Mouse (Mus musculus) layer of hippocampus, postnatal 25 days (tissue): ENCODE results near the gene Gm7356. TPM values are rescaled to one million over a fixed set of nuclear protein-coding genes. Genes with fewer than 3 reads are reported as not detected.
"Not testable (repeated sequence)": the region's sequence is repeated elsewhere in the genome, so short reads cannot be mapped to it uniquely, and the experiment has no call there.

Experiments used
- DNase-seq, 2 experiments: peaks; one replicate each; pipeline ENCODE4 v3.0.0; 2022; ENCODE audit warnings: mixed read lengths in 2 of 2, low spot score in 1 of 2; ENCODE audit errors: extremely low spot score in 1 of 2
- total RNA-seq, 2 experiments: library from RNA; stranded (reverse); gene quantifications; 2 replicates each; pipeline ENCODE4 v1.2.3; 2021

Gene Gm7356
- not detected for total RNA-seq

DNA sequence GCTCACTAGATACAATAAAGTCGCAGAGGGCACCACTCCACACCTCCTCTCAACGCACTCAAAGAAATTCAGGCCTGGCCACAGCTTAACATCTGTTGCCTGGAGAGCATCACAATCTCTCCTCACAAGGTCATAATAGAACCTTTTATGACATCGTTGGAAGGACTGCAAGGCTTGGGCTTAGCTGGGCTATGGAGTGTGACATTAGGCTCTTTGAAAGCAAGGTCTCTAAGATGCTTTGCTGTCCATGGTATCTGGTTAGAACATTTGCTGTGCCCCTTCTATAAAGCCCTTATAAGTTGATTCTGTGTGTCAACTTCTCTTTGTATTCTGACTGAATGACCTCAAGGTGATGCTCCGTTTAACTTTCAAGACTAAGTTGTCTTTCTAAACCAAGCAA is at the start of gene Gm7356:
Gene Gm7356 (minus strand): TSS at position 101 of the 400 bp plus-strand sequence.
- DNase-seq = not testable (repeated sequence)

DNA sequence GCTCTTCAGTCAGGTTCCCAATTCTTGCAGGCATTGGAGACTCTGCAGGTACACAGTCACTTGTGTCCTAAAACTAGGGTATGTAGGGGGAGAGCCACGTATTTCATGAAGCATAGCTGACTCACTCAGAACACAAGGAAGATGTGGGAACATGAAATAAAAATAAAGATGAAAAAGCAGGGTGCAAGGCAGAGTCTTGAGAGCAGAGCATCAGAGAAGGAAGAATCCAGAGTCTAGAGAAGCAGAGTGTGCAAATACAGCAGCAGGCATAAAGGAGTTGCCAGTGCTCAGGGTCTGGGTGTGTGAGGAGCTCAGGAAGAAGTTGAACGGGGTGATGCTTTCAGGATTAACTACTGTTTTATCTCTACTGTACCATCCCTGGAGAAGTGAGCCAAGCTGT is 38.4 kb upstream of the Gm7356 start:
- not testable (repeated sequence) for DNase-seq

DNA sequence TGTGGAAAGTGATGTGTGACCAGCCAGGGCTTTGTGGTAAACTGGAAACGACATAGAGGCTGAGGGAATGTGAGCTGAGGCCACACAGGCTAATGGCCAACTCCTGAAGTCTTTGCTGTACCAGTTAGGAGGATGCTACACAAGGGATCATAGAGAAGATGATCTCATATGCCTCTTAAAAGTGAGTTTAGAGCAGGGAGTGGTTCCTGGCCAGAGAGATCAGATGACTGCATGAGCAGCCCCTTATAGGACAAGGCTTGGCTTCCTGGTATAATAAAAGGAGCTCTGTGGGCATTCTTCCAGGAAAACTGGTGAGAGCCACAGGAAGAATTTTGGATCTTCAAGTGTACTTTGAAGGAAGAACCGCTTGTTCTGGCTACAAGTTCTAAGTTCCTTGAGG is 33.5 kb upstream of the Gm7356 start:
- not testable (repeated sequence) for DNase-seq

DNA sequence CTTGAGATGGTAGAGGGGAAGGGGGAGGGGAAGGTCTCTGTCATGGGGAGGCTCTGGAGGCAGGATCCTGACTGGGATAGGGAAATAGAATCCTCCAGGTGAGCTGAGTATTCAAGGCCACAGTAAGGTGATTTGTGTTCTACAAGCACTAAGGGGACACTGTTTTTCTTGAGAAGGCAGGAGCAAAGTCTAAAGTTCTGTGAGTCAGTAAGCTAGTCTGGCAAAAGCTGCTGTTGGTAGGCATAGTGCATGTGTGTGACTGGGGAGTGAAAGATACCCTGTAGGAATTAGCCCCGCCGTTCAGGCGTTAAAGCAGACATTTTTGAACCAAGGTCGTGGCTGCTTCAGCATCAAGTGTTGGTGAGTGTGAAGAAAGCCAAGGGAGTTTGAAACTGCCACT is 32.6 kb upstream of the Gm7356 start:
- not testable (repeated sequence) for DNase-seq

DNA sequence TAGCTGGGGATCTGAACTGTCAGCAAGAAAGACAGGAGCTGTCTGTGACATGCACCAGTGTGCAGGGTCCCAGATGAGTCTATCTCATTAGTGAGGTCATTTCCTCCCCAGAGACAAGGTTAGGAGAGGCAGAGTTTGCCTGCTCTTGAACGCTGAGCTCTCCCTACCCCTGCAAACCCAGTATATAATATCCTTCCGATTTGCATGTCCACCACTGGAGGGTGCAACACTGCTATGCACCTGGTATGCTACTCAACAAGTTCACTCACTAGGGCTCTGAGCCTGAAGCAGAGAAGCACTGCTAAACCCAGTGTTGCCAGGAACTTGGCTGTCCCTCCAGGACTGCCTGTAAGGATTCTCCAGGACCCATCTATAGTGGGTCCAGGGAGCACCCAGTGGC is 10.1 kb downstream of the Gm7356 start:
- DNase-seq = not testable (repeated sequence)

DNA sequence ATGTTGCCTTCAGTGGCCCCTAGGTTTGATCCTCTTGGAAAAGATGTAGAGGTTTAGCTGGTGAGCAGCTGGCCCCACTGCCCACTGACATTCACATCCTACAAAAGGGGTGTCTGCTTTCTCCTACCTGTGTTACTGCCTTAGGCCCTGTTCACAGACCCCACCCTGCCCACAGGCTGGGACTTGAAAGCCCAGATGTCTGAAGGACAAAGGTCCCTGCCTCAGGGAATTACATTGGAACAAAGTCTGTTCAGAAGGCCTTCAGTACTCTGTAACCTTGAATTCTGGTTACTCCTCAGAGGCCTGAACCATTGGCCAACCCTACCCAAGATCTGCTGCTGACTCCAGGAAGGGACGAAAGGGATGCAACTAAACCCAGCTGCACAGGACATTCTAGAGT is 15.8 kb downstream of the Gm7356 start:
- no peak for DNase-seq

DNA sequence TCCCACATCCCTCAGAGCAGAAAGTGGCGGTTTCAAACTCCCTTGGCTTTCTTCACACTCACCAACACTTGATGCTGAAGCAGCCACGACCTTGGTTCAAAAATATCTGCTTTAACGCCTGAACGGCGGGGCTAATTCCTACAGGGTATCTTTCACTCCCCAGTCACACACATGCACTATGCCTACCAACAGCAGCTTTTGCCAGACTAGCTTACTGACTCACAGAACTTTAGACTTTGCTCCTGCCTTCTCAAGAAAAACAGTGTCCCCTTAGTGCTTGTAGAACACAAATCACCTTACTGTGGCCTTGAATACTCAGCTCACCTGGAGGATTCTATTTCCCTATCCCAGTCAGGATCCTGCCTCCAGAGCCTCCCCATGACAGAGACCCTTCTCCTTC is 32.7 kb downstream of the Gm7356 start:
- DNase-seq = not testable (repeated sequence)

DNA sequence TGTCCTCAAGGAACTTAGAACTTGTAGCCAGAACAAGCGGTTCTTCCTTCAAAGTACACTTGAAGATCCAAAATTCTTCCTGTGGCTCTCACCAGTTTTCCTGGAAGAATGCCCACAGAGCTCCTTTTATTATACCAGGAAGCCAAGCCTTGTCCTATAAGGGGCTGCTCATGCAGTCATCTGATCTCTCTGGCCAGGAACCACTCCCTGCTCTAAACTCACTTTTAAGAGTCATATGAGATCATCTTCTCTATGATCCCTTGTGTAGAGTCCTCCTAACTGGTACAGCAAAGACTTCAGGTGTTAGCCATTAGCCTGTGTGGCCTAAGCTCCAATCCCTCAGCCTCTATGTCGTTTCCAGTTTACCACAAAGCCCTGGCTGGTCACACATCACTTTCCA is 33.6 kb downstream of the Gm7356 start:
- DNase-seq = not testable (repeated sequence)

DNA sequence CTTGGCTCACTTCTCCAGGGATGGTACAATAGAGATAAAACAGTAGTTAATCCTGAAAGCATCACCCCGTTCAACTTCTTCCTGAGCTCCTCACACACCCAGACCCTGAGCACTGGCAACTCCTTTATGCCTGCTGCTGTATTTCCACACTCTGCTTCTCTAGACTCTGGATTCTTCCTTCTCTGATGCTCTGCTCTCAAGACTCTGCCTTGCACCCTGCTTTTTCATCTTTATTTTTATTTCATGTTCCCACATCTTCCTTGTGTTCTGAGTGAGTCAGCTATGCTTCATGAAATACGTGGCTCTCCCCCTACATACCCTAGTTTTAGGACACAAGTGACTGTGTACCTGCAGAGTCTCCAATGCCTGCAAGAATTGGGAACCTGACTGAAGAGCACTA is 38.5 kb downstream of the Gm7356 start:
- not testable (repeated sequence) for DNase-seq

DNA sequence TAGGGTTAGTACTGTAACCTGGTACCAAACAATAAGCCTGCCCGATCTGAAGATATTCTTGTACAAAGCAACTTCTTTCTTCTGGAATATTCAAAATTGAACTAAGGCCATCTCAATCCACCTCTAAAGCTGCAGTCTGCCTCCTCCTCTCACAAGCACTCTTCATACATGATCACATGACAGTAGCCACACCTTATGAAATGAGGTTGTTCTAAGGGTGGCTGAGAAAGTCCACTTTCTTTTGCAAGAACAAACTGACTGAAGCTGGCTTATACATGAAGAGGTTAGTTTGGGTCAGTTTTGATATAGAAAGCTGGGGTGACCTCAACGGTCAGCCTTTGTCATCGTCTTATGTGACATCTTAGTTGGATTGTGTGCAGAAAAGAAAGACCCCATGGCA is 41.3 kb downstream of the Gm7356 start:
- not testable (repeated sequence) for DNase-seq

DNA sequence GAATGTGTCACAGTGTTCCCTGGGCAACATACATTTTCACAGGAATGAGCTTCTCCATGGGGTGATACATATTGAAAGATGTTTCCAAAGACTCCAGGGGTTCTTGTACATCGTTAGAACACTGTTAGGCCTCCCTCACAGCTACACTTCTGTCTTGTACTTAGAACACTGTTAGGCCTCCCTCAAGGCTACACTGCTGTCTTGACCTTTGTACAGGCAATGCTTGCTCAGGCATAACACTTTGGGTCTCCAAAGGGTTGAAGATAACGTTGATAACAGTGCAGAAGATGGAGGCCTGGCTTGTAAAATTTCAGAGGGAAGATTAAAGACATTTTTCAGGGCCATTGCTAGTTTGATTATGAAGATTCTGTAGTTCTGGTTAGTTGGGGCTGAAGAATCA is 45.4 kb downstream of the Gm7356 start:
- DNase-seq = not testable (repeated sequence)

DNA sequence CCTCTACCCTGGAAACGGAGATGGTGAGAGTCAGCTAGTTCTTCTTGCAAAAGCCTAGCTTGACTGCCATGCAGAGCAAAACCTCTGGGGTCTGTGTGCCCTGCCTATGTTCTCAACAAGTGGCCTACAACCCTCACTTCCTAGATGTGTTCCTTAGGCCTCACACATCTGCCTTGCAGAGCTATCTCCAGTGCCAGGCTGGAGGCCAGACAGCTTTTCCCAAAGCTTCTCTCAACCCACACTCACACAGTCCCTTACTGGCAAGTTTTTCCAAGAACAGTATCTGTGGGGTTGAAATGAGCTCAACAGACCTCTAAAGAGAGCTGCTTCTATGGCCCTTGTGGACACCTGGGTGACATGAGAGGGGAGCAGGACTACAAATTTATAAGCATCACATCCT is 51.9 kb downstream of the Gm7356 start:
- not testable (repeated sequence) for DNase-seq

Other genes starting within 250 kb of the Gm7356 start
- gene Afdn, start 243.2 kb downstream of the Gm7356 start, total RNA-seq = 100 to 1,000 TPM in 1 of 2 experiments, 10 to 100 TPM in 1; 91.7 to 115 TPM
- gene Tcte2, start 241.9 kb downstream of the Gm7356 start, total RNA-seq = 10 to 100 TPM; 18.9 to 22.3 TPM
- not detected for gene Gm7168, start 55.3 kb downstream of the Gm7356 start, total RNA-seq
- gene Gm7358, start 55.8 kb upstream of the Gm7356 start, total RNA-seq = not detected
- gene Dact2, start 200.6 kb upstream of the Gm7356 start, total RNA-seq = 10 to 100 TPM; 25.2 to 26.1 TPM